Mouse (Mus musculus): ENCODE measurements around the gene Defa33. TPM values are rescaled to one million over a fixed set of nuclear protein-coding genes. Genes with fewer than 3 reads are reported as not detected.

Gene Defa33
- not detected for total RNA-seq (2023)

GRCm38 (mm10) chr8:21391511-21391910 is at the start of gene Defa33:
Defa33 (plus strand) TSS chr8:21391811.

GRCm38 (mm10) chr8:21378215-21378614 is 13.4 kb upstream of the Defa33 start, which contains the start of gene Defa2:
Defa2 (plus strand) TSS chr8:21378515.

GRCm38 (mm10) chr8:21427111-21427510 is 35.5 kb downstream of the Defa33 start, which contains the start of gene Defa36:
Defa36 (plus strand) TSS chr8:21427411.

Other genes starting within 250 kb of the Defa33 start
- gene Defa22, start 229.5 kb upstream of the Defa33 start, total RNA-seq (2023): not detected
- gene Defa31, start 200.2 kb upstream of the Defa33 start, total RNA-seq (2023): not detected
- not detected for gene Gm15293, start 190.2 kb upstream of the Defa33 start, total RNA-seq (2023)
- not detected for gene Gm15292, start 142.1 kb upstream of the Defa33 start, total RNA-seq (2023)
- not detected for gene Defa27, start 76.3 kb upstream of the Defa33 start, total RNA-seq (2023)
- not detected for gene Defa29, start 64.8 kb upstream of the Defa33 start, total RNA-seq (2023)
- gene Defa2, start 13.3 kb upstream of the Defa33 start, total RNA-seq (2023): not detected
- gene Defa36, start 35.6 kb downstream of the Defa33 start, total RNA-seq (2023): not detected
- not detected for gene Gm7849, start 64.7 kb downstream of the Defa33 start, total RNA-seq (2023)
- not detected for gene Defa20, start 117.4 kb downstream of the Defa33 start, total RNA-seq (2023)
- not detected for gene Defa32, start 137.2 kb downstream of the Defa33 start, total RNA-seq (2023)
- not detected for gene Defa37, start 173.6 kb downstream of the Defa33 start, total RNA-seq (2023)
- not detected for gene Defa28, start 191.2 kb downstream of the Defa33 start, total RNA-seq (2023)
- gene Gm7861, start 202.7 kb downstream of the Defa33 start, total RNA-seq (2023): not detected
- not detected for gene Defa26, start 226.4 kb downstream of the Defa33 start, total RNA-seq (2023)

Measured in monocyte, adult 59 days (primary cell).